Mouse (Mus musculus): Measurements from ENCODE around the gene Rpl9-ps1.

- no peak for TF ChIP-seq CTCF (IDR thresholded peaks at IDR 0.05; ENCODE audit: low read depth, low read length)
- TF ChIP-seq EP300 (IDR thresholded peaks at IDR 0.05; ENCODE audit: insufficient read depth, low read depth, low read length) = no peak
- no peak for TF ChIP-seq POLR2A (IDR thresholded peaks at IDR 0.05; ENCODE audit: insufficient read depth, low read length)
Measured at GRCm38 (mm10) chr11:83623586-83623985, 21.8 kb downstream of the Rpl9-ps1 start.
